Mouse (Mus musculus): ENCODE measurements at regions not wholly inside any gene's neighbourhood (a gene's known extent, or its start where the extent isn't known, plus 50 kb on each side); places are given as distances from the start of the nearest gene placed in this dataset. TPM values are rescaled to one million over a fixed set of nuclear protein-coding genes. Genes with fewer than 3 reads are reported as not detected.

GRCm38 (mm10) chr15:87433306-87433705 lies 110.8 kb upstream of the Fam19a5 start:
- no peaks in the 10 kb centered on the region for H3K4me1 ChIP-seq (replicated peaks)
- DNase-seq (no peak), ATAC-seq (ENCODE audit: low read depth) (no peak)
- H3K36me3 ChIP-seq, result no peaks in the 10 kb centered on the region
- peaks cover 26% of the 10 kb centered on the region for H3K9me3 ChIP-seq (replicated peaks)
- 76% methylated on average over 6 of the region's 6 CpGs for WGBS (ENCODE audit: insufficient replicate concordance)
- H3K27me3 ChIP-seq, result no peaks in the 10 kb centered on the region
- H3K27ac ChIP-seq, result no peak overlapping the region
- H3K4me3 ChIP-seq (replicated peaks), result no peak overlapping the region
- H3K4me2 ChIP-seq, result no peak overlapping the region
- H3K9ac ChIP-seq, result no peak overlapping the region

GRCm38 (mm10) chr15:87433901-87434300 lies 110.2 kb upstream of the Fam19a5 start:
- no peak for DNase-seq
- 78% methylated on average over 12 of the region's 12 CpGs for WGBS (ENCODE audit: insufficient replicate concordance)
- no peaks in the 10 kb centered on the region for H3K36me3 ChIP-seq

GRCm38 (mm10) chr15:87435566-87435965 lies 108.5 kb upstream of the Fam19a5 start:
- Histone ChIP-seq H3K36me3 (no peaks in the 10 kb centered on the region), H3K9ac (no peak overlapping the region), H3K9me3 (replicated peaks) (peaks cover 23% of the 10 kb centered on the region; the same call in 1 of the 2 replicates), H3K4me1 (replicated peaks) (no peaks in the 10 kb centered on the region), H3K4me3 (replicated peaks) (no peak overlapping the region), H3K27me3 (no peaks in the 10 kb centered on the region), H3K4me2 (no peak overlapping the region), H3K27ac (no peak overlapping the region)
- DNase-seq (no peak), ATAC-seq (ENCODE audit: low read depth) (no peak)
- 59% methylated on average over 2 of the region's 2 CpGs for WGBS (ENCODE audit: insufficient replicate concordance)

More at GRCm38 (mm10) chr15:87433901-87434300, 110.2 kb upstream of the Fam19a5 start:
- H3K4me3 ChIP-seq (replicated peaks), result no peak overlapping the region
- no peaks in the 10 kb centered on the region for H3K27me3 ChIP-seq
- no peak for ATAC-seq (ENCODE audit: low read depth)
- no peaks in the 10 kb centered on the region for H3K4me1 ChIP-seq (replicated peaks)
- no peak overlapping the region for H3K27ac ChIP-seq
- H3K9me3 ChIP-seq (replicated peaks), result peaks cover 26% of the 10 kb centered on the region
- no peak overlapping the region for H3K9ac ChIP-seq
- H3K4me2 ChIP-seq, result no peak overlapping the region

GRCm38 (mm10) chr15:87437611-87438010 lies 106.5 kb upstream of the Fam19a5 start:
- no peaks in the 10 kb centered on the region for H3K36me3 ChIP-seq
- DNase-seq, result no peak
- H3K4me3 ChIP-seq (replicated peaks), result no peak overlapping the region
- no peak overlapping the region for H3K4me2 ChIP-seq
- H3K9ac ChIP-seq, result no peak overlapping the region
- WGBS (ENCODE audit: insufficient replicate concordance), result 56% methylated on average over 5 of the region's 5 CpGs
- H3K27ac ChIP-seq, result no peak overlapping the region
- H3K27me3 ChIP-seq, result no peaks in the 10 kb centered on the region
- H3K4me1 ChIP-seq (replicated peaks), result no peaks in the 10 kb centered on the region
- peaks cover 14% of the 10 kb centered on the region; the same call in 1 of the 2 replicates for H3K9me3 ChIP-seq (replicated peaks)
- ATAC-seq (ENCODE audit: low read depth), result no peak

GRCm38 (mm10) chr15:87458932-87459331 lies 85.2 kb upstream of the Fam19a5 start:
- Histone ChIP-seq H3K4me1 (replicated peaks) (no peaks in the 10 kb centered on the region), H3K36me3 (no peaks in the 10 kb centered on the region), H3K4me2 (no peak overlapping the region), H3K4me3 (replicated peaks) (no peak overlapping the region), H3K27ac (no peak overlapping the region), H3K9ac (no peak overlapping the region), H3K27me3 (no peaks in the 10 kb centered on the region), H3K9me3 (replicated peaks) (no peaks in the 10 kb centered on the region)
- 52% methylated on average over 1 of the region's 1 CpGs for WGBS (ENCODE audit: insufficient replicate concordance)
- DNase-seq (no peak), ATAC-seq (ENCODE audit: low read depth) (no peak)

GRCm38 (mm10) chr15:87476247-87476646 lies 67.9 kb upstream of the Fam19a5 start:
- DNase-seq (no peak), ATAC-seq (ENCODE audit: low read depth) (no peak)
- Histone ChIP-seq H3K9me3 (replicated peaks) (0 out of 2 replicates have a peak, but pooled peaks cover 7% of the 10 kb centered on the region), H3K36me3 (no peaks in the 10 kb centered on the region), H3K4me2 (no peak overlapping the region), H3K27ac (no peak overlapping the region), H3K27me3 (no peaks in the 10 kb centered on the region), H3K9ac (no peak overlapping the region), H3K4me1 (replicated peaks) (no peaks in the 10 kb centered on the region), H3K4me3 (replicated peaks) (no peak overlapping the region)
- WGBS (ENCODE audit: insufficient replicate concordance), result 36% methylated on average over 11 of the region's 11 CpGs

- DNase-seq, result no peak
- 63% methylated on average over 14 of the region's 14 CpGs for WGBS (ENCODE audit: insufficient replicate concordance)
- Histone ChIP-seq H3K27ac (no peak overlapping the region), H3K9me3 (replicated peaks) (0 out of 2 replicates have a peak, but pooled peaks cover 7% of the 10 kb centered on the region), H3K4me3 (replicated peaks) (no peak overlapping the region), H3K27me3 (no peaks in the 10 kb centered on the region), H3K4me1 (replicated peaks) (no peaks in the 10 kb centered on the region), H3K36me3 (no peaks in the 10 kb centered on the region), H3K9ac (no peak overlapping the region), H3K4me2 (no peak overlapping the region)
- ATAC-seq (ENCODE audit: low read depth), result no peak
Observed at GRCm38 (mm10) chr15:87476862-87477490, 67.1 kb upstream of the Fam19a5 start.

GRCm38 (mm10) chr15:87480758-87481157 lies 63.3 kb upstream of the Fam19a5 start:
- ATAC-seq (ENCODE audit: low read depth), result no peak
- H3K36me3 ChIP-seq, result no peaks in the 10 kb centered on the region
- H3K4me1 ChIP-seq (replicated peaks), result no peaks in the 10 kb centered on the region
- H3K4me3 ChIP-seq (replicated peaks), result no peak overlapping the region
- DNase-seq, result no peak
- no peaks in the 10 kb centered on the region for H3K27me3 ChIP-seq
- H3K9ac ChIP-seq, result no peak overlapping the region
- peaks cover 14% of the 10 kb centered on the region; the same call in 1 of the 2 replicates for H3K9me3 ChIP-seq (replicated peaks)
- H3K4me2 ChIP-seq, result no peak overlapping the region
- H3K27ac ChIP-seq, result no peak overlapping the region
- 76% methylated on average over 3 of the region's 3 CpGs for WGBS (ENCODE audit: insufficient replicate concordance)

Small RNAs in the stretch of these regions (microRNA-seq; reads per million reads assigned to microRNA genes)
- gene Gm23416, result not detected
